Mouse (Mus musculus) liver, embryonic 11.5 days (tissue): ENCODE results near the gene Arsg. TPM values are rescaled to one million over a fixed set of nuclear protein-coding genes. Genes with fewer than 3 reads are reported as not detected.

Experiments
- ATAC-seq: fragments of 200-750 bp; cut with Nextera tagmentation; replicated peaks from 2 replicates; pipeline ENCODE4 v1.8.0; 2017; ENCODE audit warnings: moderate number of reproducible peaks, mild to moderate bottlenecking, moderate TSS enrichment, moderate library complexity; ENCODE audit not compliant: low FRiP score
- DNase-seq: peaks from one replicate; pipeline ENCODE4 v3.0.0-alpha.2; 2017; ENCODE audit warnings: low spot score
- H3K27ac ChIP-seq: fragments of 300-500 bp; sonication (generic); 2 replicates; pipeline ENCODE4 v1.5.1; 2014; ENCODE audit warnings: mild to moderate bottlenecking, low read depth, low read length, control low read depth
- H3K27me3 ChIP-seq: fragments of 300-500 bp; sonication (generic); replicated peaks from 2 replicates; pipeline ENCODE4 v1.6.1; 2014; ENCODE audit warnings: low read length, mixed read lengths; ENCODE audit not compliant: control insufficient read depth, insufficient read depth
- H3K36me3 ChIP-seq: fragments of 300-500 bp; sonication (generic); 2 replicates; pipeline ENCODE4 v1.6.1; 2014; ENCODE audit warnings: mild to moderate bottlenecking, low read length, moderate library complexity, mixed read lengths; ENCODE audit not compliant: control insufficient read depth, insufficient read depth
- H3K4me1 ChIP-seq: fragments of 300-500 bp; sonication (generic); replicated peaks from 2 replicates; pipeline ENCODE4 v1.6.1; 2014; ENCODE audit warnings: low read length, mixed read lengths; ENCODE audit not compliant: control insufficient read depth, insufficient read depth
- H3K4me2 ChIP-seq: fragments of 300-500 bp; sonication (generic); 2 replicates; pipeline ENCODE4 v1.6.1; 2014; ENCODE audit warnings: mild to moderate bottlenecking, control low read depth, moderate library complexity
- H3K4me3 ChIP-seq: fragments of 300-500 bp; sonication (generic); 2 replicates; pipeline ENCODE4 v1.5.1; 2014; ENCODE audit warnings: low read depth, low read length, control low read depth
- H3K9ac ChIP-seq: fragments of 300-500 bp; sonication (generic); 2 replicates; pipeline ENCODE4 v1.6.1; 2014; ENCODE audit warnings: low read depth, low read length, control low read depth
- H3K9me3 ChIP-seq: fragments of 300-500 bp; sonication (generic); 2 replicates; pipeline ENCODE4 v1.6.1; 2016; ENCODE audit warnings: low read length, inconsistent platforms, mixed read lengths; ENCODE audit not compliant: control insufficient read depth
- WGBS: fragments of 180-500 bp; shearing (Covaris S2); extraction: QIAGEN DNeasy Blood & Tissue Kit; methylation state at CpG from one replicate; pipeline ENCODE4 v1.1.7; 2014; 5-methylcytosine and 5-hydroxymethylcytosine counted together
- polyA plus RNA-seq: library from polyadenylated mRNA; unstranded; fragments of >200 nt; fragmentation: Nextera tagmentation; extraction: Ambion mirVana; gene quantifications from 2 replicates; pipeline ENCODE4 v1.2.1, GENCODE M21; 2014

Gene Arsg
- polyA plus RNA-seq, 1 experiment from 2014 or later = 5.8 TPM

DNA sequence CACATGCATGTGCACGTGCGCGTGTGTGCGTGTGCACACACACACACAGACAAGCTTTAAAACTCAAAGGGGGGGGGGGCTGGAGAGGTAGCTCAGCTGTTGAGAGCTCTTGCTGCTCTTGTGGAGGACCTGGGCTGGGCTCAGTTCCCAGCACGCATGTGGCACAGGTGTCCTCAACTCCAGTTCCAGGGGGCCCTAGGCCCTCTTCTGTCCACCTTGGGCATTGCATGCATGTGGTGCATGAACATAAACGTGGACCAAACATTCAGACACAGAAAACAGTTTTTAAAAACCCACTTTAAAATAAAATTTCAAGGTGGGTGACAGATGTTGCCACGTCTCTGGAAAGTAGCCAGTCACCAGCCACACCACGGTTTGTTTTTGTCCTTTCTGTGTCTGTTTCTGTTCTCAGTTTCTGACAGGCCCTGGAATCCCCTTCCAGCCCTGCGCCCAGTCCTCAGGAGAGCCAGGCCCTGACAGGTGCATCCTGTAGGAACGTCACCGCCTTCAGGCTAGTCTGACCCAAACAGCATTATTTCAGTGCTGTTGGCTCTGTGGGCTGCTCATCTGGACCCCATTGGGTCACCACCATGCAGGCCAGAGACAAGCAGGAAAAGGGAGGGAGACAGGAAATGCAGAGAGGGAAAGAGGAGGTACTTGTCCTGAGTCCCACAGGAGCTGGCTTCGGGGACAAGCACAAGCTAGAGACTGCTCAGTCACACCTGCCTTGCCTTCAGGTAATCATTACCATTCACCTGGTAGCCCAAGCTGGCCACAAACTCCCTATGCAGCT, 125.8 kb downstream of the Arsg start:
- no peak for ATAC-seq
- H3K4me3 ChIP-seq = no peak overlapping the region
- H3K9ac ChIP-seq = no peak overlapping the region
- no peak overlapping the region for H3K27ac ChIP-seq
- no peak for DNase-seq
- WGBS = 80% methylated on average over 12 of the region's 12 CpGs
- no peaks in the 10 kb centered on the region for H3K4me1 ChIP-seq
- H3K9me3 ChIP-seq = no peaks in the 10 kb centered on the region
- peaks cover 17% of the 10 kb centered on the region for H3K36me3 ChIP-seq
- no peak overlapping the region for H3K4me2 ChIP-seq
- H3K27me3 ChIP-seq = no peaks in the 10 kb centered on the region

DNA sequence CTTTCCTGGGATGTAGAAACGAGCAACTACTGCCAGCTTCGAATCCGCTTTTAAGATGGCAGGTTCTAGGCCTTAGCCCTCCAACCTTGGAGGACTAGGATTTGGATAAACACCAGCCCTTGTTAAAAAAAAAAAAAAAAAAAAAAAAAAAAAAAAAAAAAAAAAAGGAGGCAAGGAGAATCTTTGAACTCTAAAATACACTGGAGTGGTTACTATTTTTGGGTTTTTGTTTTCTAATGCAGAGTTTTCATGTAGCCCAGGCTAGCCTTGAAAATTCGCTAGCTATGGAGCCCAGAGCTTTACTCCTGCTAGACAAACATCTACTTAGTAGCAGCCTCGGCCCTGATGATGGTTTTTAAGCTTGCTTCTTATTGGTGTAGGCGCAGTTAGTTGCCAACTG, 134.4 kb downstream of the Arsg start:
- H3K27ac ChIP-seq = no peak overlapping the region
- DNase-seq = no peak
- H3K36me3 ChIP-seq = no peaks in the 10 kb centered on the region; the same call in 1 of the 2 replicates
- peaks cover 18% of the 10 kb centered on the region for H3K4me1 ChIP-seq
- 85% methylated on average over 6 of the region's 6 CpGs for WGBS
- no peak overlapping the region for H3K9ac ChIP-seq
- no peak overlapping the region for H3K4me2 ChIP-seq
- H3K4me3 ChIP-seq = no peak overlapping the region
- no peak for ATAC-seq
- no peaks in the 10 kb centered on the region for H3K9me3 ChIP-seq
- no peaks in the 10 kb centered on the region for H3K27me3 ChIP-seq

DNA sequence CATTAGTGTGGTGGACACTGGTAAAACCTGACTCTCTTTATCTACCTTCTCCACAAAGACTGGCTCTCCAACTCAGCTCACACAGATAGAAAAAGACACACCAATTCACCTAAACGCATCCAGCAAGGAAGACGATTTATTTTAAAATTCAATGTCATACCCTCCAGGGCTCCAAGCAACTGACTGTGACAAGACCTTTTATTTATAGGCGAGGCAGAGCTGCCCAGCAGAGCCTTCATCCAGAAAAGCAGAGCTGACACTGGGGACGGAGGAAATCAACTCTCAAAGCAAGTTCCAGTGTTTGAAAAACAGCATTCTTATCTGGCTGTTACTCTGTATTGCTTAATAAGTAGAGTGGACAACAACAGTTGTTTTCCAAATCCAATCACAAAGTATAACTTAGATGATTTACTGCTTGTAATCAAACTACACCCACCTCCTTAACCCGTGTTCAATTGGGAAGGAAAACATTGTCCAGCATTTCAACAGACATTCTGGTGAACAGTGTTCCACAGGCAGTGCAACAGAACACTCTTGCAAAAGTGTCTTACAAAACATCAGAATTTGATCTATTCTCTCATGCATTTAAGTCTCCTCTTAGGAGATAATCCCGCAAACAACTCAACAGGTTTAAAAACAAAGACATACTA, 135.9 kb downstream of the Arsg start:
- 70% methylated on average over 6 of the region's 6 CpGs for WGBS
- DNase-seq = no peak
- Histone ChIP-seq H3K36me3 (no peaks in the 10 kb centered on the region), H3K27ac (no peak overlapping the region), H3K9ac (no peak overlapping the region), H3K4me3 (no peak overlapping the region), H3K27me3 (no peaks in the 10 kb centered on the region), H3K9me3 (no peaks in the 10 kb centered on the region), H3K4me2 (peak overlapping the region; percentile 13), H3K4me1 (peaks cover 29% of the 10 kb centered on the region)
- ATAC-seq = no peak

DNA sequence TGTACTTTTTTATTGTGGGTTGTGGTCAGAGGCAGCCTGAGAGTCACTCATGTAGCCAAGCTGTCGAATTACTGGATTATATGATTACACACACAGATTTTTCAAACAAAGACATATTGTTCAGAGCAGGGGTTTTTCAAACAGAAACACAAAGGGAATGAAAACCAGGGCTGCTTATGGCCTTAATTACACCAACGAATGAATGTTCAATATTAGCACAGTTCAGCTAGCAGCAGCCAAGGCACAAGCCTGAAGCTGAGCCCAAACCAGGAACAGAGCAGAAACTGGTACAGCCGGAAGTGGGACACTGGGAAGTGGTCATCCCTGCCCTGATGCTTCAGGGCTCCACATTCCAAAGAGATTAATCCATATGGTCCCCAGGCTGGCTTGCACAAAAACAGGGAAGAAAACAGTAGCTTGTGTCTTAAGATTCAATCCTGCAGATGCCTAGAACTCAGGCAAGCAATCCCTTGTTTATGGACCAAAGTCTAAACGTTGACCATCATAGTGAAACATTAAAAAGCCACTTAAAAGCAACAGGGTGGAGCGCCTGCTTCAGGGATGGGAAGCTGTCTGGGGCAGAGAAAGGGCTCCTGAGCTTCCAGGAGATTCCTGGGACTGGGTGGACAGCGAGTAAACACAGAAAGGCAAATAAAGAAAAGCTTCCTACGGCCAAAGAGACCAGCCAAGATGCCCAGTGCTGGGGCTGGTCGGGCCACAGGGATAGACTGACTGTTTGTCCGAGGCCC, 137.0 kb downstream of the Arsg start:
- Histone ChIP-seq H3K9me3 (no peaks in the 10 kb centered on the region), H3K27me3 (no peaks in the 10 kb centered on the region), H3K4me3 (peak overlapping the region; percentile 83), H3K4me1 (peaks cover 32% of the 10 kb centered on the region), H3K36me3 (no peaks in the 10 kb centered on the region), H3K27ac (peak overlapping the region; percentile 77; the same call in 1 of the 2 replicates), H3K4me2 (peak overlapping the region; percentile 90), H3K9ac (peak overlapping the region; percentile 87)
- WGBS = 32% methylated on average over 9 of the region's 9 CpGs
- DNase-seq = no peak
- no peak for ATAC-seq

GRCm38 (mm10) chr11:109610795-109611302, 137.7 kb downstream of the Arsg start:
- H3K27me3 ChIP-seq = no peaks in the 10 kb centered on the region
- H3K4me3 ChIP-seq = peak overlapping the region; percentile 83
- H3K4me1 ChIP-seq = peaks cover 33% of the 10 kb centered on the region
- under 1% methylated on average over 26 of the region's 26 CpGs for WGBS
- H3K36me3 ChIP-seq = no peaks in the 10 kb centered on the region
- no peaks in the 10 kb centered on the region for H3K9me3 ChIP-seq
- H3K27ac ChIP-seq = peak overlapping the region; percentile 77
- peak overlapping the region; percentile 87 for H3K9ac ChIP-seq
- H3K4me2 ChIP-seq = peak overlapping the region; percentile 90
- DNase-seq (no peak), ATAC-seq (peak; percentile 19)

GRCm38 (mm10) chr11:109611303-109612149, 138.4 kb downstream of the Arsg start, which contains the start of gene Wipi1:
Gene Wipi1, minus strand, starts transcription at chr11:109611967.
- Histone ChIP-seq H3K27ac (peak within 1 kb of the TSS; percentile 94), H3K4me2 (peak within 1 kb of the TSS; percentile 90), H3K9ac (peak within 1 kb of the TSS; percentile 87), H3K9me3 (no peaks in the 10 kb centered on the region), H3K4me1 (peaks cover 40% of the 10 kb centered on the region), H3K4me3 (peak within 1 kb of the TSS; percentile 83), H3K36me3 (no peaks in the 10 kb centered on the region), H3K27me3 (no peaks in the 10 kb centered on the region)
- ATAC-seq (peak; percentile 91), DNase-seq (peak; percentile 99)
- under 1% methylated on average over 54 of the region's 58 CpGs for WGBS

DNA sequence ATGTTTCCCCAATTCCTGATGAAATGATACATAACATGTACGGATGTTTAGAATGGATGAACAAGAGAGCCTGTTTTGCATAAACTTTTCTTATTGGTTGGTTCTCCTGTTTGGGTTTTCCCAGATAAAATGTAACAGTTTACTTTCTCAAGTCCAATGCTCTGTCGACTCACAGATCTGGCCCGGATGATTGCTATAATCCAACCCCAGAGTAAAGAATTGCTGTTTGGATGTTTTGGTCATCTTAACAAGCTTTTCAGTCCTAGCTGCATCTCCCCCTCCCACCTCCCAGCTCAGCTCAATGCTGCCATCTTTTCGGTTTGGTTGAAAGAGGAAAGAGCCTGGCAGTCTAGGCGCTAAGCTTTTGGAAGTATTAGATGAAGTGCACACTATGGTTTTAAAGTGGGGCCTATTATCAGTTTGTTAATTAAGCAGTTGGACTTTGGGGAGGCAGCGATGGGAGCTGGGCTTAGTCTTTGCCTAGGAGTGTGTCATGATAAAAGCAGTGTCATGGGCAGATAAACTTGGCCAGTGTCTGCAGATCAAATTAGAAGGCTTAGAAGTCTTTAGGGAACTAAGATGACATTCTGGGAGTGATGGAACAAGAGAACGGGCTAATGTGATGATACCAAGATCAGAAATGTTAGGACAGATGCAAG, 139.8 kb downstream of the Arsg start:
- Histone ChIP-seq H3K36me3 (no peaks in the 10 kb centered on the region), H3K27ac (peak overlapping the region; percentile 94), H3K4me3 (peak overlapping the region; percentile 83), H3K9ac (peak overlapping the region; percentile 53), H3K27me3 (no peaks in the 10 kb centered on the region), H3K9me3 (no peaks in the 10 kb centered on the region), H3K4me2 (peak overlapping the region; percentile 90), H3K4me1 (peaks cover 52% of the 10 kb centered on the region)
- ATAC-seq (peak; percentile 50), DNase-seq (no peak)
- 30% methylated on average over 7 of the region's 7 CpGs for WGBS
